Mouse (Mus musculus): ENCODE measurements around the gene Nxnl1. TPM values are rescaled to one million over a fixed set of nuclear protein-coding genes. Genes with fewer than 3 reads are reported as not detected.

The Nxnl1 gene
- total RNA-seq, 2 experiments from 2014 or later: not detected

DNA sequence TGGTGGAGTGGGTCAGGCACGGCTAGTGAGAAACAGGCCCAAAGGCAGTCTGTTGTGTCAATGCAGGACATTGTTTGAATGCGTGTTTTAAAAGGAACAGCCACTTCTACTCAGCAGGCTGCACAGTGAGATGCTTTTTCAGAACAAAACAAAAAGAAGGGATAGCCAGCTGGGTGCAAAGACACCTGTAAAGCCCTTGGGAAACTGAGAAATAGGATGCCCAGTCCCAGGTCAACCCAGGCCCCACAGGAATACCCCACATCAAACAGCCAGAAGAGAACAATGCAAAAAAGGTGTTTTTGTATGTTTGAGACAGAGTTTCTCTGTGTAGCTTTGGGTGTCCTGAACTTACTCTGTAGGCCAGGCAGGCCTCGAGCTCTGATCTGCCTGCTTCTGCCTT, 22.4 kb upstream of the Nxnl1 start:
- ATAC-seq (replicated peaks; ENCODE audit: low FRiP score, poor library complexity, severe bottlenecking): no peak

DNA sequence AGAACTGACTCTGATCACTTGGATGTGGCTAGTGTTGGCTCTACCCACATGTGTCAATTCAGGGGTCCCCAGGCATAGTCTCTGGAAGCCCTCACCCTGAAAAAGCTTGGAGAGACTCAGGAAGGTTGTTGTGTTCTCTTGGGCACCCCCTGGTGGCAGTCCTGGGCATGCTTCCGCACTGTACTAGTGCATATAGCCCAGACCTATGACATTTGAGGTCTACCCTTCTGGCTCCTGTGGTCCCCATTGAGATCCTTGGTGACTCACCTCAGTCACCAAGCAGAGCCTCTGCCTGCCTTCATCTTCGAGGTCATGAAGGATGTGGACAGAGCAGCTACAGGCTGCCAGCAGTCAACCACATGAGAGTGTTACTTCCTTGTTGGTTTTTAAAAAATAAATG, 20.5 kb upstream of the Nxnl1 start:
- ATAC-seq (replicated peaks; ENCODE audit: low FRiP score, poor library complexity, severe bottlenecking): no peak

DNA sequence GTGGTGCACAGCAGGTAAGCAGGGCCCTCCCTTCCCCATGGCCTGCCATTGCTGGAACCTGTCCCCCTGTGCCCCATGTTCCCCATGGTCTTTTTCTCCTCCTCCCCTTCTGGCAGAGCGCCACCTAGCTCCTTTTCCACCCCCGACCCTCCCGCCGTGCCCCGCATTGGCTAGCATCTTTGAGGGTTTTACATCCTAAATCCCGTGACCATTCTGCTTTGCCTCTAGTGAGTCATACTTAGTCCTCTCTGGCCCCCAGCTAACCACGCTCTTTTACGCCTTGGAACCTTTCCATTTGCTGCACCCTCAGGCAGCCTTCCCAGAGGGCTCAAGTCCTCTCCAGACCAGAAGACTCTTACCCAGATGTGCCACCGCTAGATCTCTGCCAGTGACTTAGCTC, 13.8 kb upstream of the Nxnl1 start:
- ATAC-seq (replicated peaks; ENCODE audit: low FRiP score, poor library complexity, severe bottlenecking): no peak

DNA sequence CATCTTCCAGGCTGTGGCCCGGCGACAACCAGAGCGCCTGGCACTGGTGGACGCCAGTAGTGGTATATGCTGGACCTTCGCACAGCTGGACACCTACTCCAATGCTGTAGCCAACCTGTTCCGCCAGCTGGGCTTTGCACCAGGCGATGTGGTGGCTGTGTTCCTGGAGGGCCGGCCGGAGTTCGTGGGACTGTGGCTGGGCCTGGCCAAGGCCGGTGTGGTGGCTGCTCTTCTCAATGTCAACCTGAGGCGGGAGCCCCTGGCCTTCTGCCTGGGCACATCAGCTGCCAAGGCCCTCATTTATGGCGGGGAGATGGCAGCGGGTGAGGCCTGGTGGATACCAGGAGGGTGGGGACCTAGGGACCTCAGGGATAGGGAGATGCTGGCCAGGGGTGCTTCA, 13.1 kb upstream of the Nxnl1 start:
- no peak for ATAC-seq (replicated peaks; ENCODE audit: low FRiP score, poor library complexity, severe bottlenecking)

DNA sequence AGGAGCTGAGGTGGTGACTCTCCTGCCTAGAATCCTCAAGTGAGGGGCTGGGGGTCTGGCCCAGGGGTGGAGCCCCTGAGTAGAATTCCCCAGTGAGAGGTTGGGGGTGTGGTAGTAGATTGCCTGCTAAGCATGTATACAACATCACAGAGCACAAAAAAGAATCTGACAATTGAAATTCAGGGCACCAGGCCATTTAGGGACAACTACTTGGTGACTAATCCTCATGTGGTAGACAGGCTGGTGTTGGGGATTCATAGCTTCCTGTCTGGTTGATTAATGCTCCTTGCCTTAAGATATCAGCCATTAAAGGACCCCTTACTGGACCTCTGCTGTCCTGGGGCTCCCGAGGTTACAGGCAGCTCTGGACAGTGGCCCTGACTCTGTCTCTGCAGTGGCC, 12.6 kb upstream of the Nxnl1 start:
- ATAC-seq (replicated peaks; ENCODE audit: low FRiP score, poor library complexity, severe bottlenecking): no peak

DNA sequence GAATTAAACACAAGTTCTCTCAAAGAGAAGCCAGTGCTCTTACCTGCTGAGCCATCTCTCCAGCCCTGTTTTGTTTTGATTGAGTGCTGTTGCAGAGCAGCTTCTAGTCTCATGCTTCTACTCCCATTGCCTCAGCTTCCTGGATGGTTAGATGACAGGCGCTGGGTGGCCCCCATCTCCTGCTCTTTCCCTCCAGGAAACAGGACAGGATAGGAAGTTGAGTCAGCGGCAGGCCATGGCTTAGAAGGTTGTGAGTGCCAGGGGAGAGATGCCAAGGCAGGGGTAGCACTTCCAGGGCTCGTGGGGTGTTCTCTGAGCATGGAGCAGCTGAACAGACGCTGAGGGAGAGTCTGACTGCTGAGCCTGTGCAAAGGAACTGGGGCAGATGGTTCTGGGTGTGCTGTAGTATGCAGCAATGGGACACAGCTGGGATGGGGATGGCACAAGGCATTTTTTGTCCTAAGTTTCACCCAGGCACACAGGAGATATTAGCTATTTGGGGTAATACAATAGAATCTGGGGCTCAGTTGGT, 11.5 kb upstream of the Nxnl1 start:
- no peak for ATAC-seq (replicated peaks; ENCODE audit: low FRiP score, poor library complexity, severe bottlenecking)

DNA sequence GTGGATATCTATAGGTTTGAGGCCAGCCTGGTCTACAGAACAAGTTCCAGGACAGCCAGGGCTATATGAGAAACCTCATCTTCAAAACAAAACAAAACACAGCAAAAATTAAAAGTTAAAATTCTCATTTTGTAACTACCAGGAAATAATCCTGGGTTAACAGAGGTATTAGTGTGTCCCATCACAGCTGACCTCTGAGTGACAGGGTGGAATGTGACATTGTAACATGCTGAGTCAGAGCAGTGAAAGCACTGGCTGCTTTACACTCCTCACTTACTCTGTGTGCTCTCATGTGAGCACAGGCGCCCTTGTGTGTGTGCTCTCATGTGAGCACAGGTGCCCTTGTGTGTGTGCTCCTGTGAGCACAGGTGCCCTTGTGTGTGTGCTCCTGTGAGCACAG, 8.6 kb upstream of the Nxnl1 start:
- no peak for ATAC-seq (replicated peaks; ENCODE audit: low FRiP score, poor library complexity, severe bottlenecking)

DNA sequence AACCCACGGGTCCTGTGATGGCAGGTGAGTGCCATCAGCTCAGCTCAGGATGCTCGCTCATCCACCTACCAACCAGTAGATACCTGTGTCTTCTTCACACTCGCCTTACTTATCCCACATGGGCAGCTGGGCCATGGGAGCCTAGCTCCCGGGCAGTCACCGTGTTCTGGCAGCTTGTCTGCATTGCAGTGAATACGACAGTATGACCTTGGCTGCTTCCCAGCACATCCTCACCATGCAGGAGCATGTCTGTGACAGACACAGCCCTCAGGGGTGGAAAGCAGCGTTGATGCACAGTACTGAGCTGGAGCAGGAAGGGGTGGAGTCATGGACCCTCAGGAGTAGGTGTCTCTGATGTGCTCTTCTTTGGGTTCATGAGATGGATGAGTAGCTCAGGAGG, 8.0 kb upstream of the Nxnl1 start:
- no peak for ATAC-seq (replicated peaks; ENCODE audit: low FRiP score, poor library complexity, severe bottlenecking)

DNA sequence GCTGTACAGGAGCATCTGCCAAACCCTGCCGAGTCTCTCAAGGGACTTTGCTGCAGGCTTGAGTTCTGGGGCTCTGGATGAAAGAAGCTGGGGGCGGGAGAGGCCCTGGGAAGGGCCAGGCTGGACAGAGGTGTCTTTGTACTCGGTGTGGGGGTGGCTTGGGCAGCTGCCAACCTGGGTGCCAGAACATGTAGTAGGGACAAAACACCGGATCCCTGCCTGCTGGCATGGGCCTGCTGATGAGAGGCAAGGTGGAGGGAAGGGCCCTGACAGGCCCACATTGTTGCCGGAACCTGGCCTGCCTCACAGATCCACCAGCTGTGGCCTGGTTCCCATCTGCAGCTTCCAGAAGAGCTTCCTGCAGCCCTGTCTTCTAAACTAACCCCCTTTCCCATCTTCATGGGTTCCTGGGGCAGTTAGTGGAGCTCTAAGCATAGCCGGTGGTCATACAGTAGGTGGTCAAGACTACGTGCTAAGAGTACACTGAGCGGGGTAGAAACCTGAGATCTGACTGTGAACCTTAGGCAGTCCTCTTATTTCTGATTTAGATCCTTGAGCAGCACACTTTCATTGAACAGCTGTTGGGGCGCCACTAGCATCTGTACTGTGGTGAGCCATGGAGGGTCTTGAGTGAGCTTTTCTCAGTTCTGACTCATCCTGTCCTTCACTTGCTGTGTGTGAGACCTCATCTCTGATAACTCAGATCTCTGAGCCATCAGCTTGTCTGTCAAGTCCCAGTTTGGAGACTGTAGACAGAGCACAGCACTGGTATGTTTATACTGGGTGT, 6.6 kb upstream of the Nxnl1 start:
- no peak for ATAC-seq (replicated peaks; ENCODE audit: low FRiP score, poor library complexity, severe bottlenecking)

DNA sequence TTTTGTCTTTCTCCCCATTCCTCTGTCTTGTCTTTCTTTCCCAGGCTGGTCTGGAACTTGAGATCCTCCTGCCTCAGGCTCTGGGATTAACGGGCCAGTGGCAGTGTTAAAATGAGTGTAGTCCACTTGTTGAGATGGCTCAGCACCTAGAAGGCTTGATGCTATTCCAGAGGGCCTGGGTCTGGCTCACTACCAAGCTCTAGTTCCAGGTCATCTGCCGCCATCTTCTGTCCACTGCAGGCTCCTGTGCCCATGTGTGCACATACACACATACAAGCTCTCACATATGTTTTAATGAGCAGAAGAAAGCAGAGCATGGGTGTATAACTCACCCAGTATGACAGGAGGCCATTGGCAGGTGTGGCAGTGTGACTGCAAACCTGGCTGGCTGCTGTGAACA, 5.7 kb upstream of the Nxnl1 start:
- ATAC-seq (replicated peaks; ENCODE audit: low FRiP score, poor library complexity, severe bottlenecking): no peak

DNA sequence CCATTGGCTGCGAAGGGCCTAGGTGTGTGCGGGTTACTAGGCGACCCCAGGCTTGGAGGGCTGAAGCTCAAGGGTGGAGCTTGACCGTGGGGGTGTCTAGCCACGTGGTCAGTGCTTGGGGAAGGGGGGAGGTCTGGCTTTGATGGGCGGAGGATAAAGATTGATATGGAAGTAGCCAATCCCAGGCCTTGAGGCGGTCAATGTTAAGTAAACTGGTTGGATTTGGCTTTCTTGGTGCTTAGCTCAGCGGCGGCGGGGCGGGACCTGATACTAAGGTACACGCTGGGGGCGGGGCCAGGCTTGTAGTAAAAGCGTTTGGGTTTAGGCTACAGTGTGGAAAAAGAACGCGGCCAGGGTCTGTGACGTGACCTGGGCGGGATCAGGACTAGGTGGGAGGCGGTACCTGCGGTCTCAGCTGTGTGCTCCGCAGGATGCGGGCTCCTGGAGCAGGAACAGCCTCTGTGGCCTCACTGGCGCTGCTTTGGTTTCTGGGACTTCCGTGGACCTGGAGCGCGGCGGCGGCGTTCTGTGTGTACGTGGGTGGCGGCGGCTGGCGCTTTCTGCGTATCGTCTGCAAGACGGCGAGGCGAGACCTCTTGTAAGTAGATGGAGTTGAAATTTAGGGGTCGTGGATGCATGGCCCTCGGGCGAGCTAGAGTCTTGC, 4.0 kb upstream of the Nxnl1 start:
- peak; percentile 44; the same call in 1 of the 2 replicates for ATAC-seq (replicated peaks; ENCODE audit: low FRiP score, poor library complexity, severe bottlenecking)

DNA sequence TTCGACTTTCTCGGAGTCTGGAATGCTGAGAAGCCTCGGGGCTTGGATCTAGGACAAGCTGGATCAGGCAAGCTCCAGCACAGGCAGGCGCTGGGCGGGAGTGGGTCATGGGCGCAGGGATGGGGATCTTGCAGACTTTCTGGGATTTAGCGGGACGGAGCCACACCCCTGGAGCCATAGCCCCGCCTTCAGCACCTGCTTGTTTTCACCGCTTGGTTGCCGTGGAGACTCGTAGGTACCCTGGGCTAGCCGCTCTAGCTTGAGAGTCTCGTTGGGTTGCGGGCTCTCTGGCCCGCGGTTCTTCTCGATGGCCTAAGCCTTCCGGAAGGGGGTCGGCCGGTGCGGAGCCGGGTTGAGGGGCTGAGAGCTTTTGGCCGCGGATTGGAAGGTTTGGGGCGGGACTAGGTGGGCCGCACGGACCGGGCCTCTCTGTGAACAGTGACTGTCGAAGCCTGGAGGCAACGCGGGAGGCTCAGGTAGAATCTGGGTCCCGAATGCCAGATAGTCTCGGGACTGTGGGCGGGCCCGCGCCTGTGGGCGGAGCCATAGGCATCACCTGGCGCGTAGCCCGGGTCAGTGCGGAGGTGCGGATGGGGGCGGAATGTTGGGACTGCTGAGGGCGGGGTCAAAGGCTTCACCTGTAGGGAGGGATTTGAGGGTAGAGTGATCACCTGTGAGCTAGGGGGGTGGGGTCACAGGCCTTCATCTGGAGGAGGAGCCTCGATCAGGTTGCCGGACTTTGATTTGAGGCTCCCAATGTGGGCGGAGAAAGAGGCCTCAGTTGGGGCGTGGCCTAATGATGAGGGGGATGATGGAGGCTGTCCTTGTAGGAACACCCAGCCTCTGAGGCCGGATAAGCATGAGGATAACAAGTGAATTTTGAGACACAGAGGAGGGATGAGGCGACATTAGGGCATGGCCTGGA, 3.2 kb upstream of the Nxnl1 start:
- ATAC-seq (replicated peaks; ENCODE audit: low FRiP score, poor library complexity, severe bottlenecking): peak; percentile 44

DNA sequence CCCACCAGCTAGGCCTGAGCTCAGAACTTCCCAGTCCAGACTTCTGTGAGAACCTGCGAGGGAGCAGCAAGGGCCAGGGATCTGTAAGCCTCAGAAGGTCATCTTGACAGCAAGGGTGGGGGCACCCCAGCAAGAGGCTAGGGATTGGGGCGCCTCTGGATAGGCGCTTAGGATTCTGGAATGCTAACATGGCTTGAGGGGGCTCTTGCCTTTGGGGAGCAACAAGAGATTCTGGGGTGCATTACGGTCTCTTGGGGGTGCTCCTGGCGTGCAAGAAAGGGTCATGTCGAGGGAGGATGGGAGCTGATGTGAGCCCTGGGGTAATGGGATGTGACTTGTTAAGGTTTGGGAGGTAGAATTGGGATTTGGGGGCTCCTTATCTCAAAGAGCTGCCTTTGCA, 2.5 kb upstream of the Nxnl1 start:
- no peak for ATAC-seq (replicated peaks; ENCODE audit: low FRiP score, poor library complexity, severe bottlenecking)

DNA sequence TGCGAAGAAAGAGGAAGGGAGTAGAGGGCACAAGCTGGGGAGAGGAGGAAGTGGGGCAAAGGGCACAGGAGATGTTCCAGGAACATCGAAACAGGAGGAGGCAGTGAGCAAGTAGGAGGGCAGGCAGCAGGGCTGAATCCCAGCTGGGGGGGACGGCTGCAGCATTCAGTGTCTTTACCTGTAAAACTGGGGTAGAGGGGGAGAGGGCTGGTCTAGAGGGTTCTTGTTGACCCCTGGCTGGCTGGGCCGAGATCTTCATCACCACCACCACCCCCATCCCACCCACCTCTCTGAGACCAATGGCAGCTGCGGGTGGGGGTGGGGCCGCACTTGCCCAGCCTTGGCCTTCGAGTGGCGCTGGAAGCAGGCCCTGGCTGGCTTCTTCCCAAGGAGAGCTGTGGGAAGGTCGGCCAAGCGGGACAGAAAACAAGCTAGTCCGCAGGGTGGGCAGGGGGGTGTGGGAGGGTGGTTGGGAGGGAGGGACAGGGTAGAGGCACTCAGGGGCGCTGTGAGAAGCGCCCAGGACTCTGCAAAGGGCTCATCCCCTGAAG, 2.1 kb upstream of the Nxnl1 start, which contains the start of gene Slc27a1:
TSS of gene Slc27a1 (plus strand) at position 496 of the 551 bp plus-strand sequence.
- ATAC-seq (replicated peaks; ENCODE audit: low FRiP score, poor library complexity, severe bottlenecking): no peak

DNA sequence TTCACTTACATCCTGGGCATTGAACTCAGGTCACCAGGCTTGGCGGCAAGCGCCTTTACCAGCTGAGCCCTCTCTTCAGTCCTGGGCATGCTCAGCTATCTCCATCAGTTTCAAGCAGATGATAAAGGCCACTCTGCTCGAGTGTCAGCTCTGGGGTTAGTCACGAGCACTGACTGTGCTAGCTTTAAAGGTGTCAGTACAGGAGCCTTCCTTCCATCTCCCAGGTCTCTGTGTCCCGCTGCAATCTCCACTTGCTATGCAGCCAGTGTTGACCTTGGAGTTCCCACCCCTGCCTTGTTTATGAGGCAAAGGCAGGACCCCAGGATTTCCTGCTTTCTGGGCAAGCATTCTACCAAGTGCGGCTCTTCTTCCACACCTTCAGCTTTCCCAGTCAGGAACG, 1.2 kb upstream of the Nxnl1 start:
- ATAC-seq (replicated peaks; ENCODE audit: low FRiP score, poor library complexity, severe bottlenecking): no peak

DNA sequence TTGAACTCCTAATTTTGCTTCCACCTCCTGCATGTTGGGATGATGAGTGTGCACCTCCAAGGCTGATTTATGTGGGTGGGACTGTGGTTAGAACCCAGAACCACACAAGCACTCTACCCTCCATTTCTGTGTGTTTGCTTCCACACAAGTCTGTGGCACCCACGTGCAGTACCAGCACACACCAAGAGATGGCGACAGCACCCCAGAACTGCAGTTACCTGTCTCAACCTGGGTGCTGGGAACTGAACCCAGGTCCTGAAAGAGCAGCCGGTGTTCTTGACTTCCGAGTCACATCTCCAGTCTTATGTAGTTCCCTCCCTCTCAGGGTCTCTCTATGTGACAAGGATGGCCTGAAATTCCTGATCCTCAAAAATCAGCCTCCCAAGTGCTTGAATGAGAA, 2.4 kb downstream of the Nxnl1 start:
- no peak for ATAC-seq (replicated peaks; ENCODE audit: low FRiP score, poor library complexity, severe bottlenecking)

DNA sequence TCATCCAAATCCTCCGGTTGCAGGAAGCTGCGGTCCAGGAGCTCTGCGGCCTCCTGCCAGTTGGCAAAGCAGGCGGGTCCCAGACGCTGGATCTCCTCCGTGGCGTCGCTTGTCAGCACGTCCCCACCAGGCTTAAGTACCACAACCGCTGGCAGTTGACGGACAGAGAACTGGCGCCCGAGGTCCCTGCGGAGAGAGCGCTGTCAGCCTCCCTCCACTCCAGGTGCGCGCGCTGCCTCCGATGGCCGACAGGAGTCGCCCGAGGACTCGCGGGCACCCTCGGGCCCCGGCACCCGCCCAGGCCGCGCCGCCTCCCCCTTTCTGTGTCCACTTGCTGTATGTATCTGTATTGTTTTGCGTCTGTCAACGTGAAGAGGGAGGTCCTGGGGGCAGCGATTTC, 3.6 kb downstream of the Nxnl1 start:
- ATAC-seq (replicated peaks; ENCODE audit: low FRiP score, poor library complexity, severe bottlenecking): peak; percentile 79

DNA sequence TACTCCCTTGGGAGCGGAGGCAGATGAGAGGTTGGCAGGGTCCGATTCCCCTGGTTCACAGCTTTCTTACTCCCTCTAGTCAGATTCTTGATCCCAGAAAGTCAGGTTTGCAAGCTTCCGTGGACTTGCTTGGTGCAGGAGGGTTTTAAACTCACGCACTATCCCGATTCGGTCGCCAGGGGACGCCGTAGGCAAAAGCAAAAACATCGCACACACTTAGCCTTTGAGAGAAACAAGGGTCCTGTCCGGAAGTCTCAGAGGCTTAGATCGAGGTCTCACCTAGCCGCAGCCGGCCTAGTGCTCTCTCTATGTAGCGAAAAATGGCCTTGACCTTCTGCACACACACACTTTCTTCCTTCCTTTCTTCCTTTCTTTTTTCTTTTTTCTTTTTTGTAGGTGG, 5.0 kb downstream of the Nxnl1 start:
- no peak for ATAC-seq (replicated peaks; ENCODE audit: low FRiP score, poor library complexity, severe bottlenecking)

DNA sequence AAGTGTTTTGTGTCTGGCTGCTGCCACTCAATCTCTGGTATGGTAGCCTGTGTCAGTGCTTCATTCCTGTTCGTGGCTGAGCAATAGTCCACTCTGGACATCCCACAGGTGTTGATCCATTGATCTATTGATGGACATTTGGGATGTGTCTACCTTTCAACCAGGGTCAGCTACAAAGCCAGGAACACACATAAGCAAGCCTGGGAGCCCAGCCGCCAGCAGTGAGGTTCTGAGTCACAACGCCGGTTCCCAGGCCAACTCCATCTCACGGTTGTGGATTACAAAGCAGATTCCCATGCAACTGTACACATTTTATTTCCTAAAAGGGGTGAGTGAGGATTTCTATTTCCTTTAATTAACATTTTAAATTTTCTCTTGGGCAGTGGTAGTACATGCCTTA, 5.6 kb downstream of the Nxnl1 start:
- no peak for ATAC-seq (replicated peaks; ENCODE audit: low FRiP score, poor library complexity, severe bottlenecking)

DNA sequence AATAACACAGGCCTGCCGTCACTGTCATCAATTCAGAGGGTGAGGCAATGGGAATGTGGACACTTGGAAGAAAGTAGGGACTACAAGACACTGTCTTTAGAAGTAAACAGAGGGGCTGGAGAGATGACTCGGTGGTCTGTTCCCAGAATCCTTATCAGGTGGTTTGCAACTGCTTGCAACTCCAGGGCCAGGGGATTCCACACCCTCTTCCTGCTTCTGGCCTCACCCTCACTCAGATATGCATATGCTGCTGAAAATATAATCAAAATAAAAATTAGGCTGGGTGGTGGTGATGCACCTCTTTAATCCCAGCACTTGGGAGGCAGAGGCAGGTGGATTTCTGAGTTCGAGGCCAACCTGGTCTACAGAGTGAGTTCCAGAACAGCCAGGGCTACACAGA, 6.3 kb downstream of the Nxnl1 start:
- ATAC-seq (replicated peaks; ENCODE audit: low FRiP score, poor library complexity, severe bottlenecking): no peak

Data from erythroid progenitor cell, adult 5-6 weeks (primary cell).